Mouse (Mus musculus): ENCODE data around the gene Gm10570. TPM values are rescaled to one million over a fixed set of nuclear protein-coding genes. Genes with fewer than 3 reads are reported as not detected.

Gm10570 gene
- polyA plus RNA-seq, 1 experiment from 2014 or later, result 0.63 TPM

- no peak overlapping the region for H3K9ac ChIP-seq (ENCODE audit: low read length)
- no peaks in the 10 kb centered on the region for H3K27me3 ChIP-seq (replicated peaks; ENCODE audit: control insufficient read depth, insufficient read depth, low read length)
- no peak overlapping the region for H3K4me2 ChIP-seq (ENCODE audit: low read length)
- no peaks in the 10 kb centered on the region for H3K4me1 ChIP-seq (ENCODE audit: control insufficient read depth, insufficient read depth, low read length)
- H3K9me3 ChIP-seq (replicated peaks; ENCODE audit: control insufficient read depth, low read length), result no peaks in the 10 kb centered on the region
- DNase-seq (ENCODE audit: low spot score) (peak; percentile 62), ATAC-seq (peak; percentile 44; the same call in 1 of the 2 replicates)
- 21% methylated on average over 13 of the region's 13 CpGs for WGBS
- H3K4me3 ChIP-seq (ENCODE audit: low read depth, low read length), result no peak overlapping the region
- H3K36me3 ChIP-seq (ENCODE audit: control insufficient read depth, insufficient read depth, low read length), result no peaks in the 10 kb centered on the region
- H3K27ac ChIP-seq (ENCODE audit: low read depth, low read length), result no peak overlapping the region
These were observed 11.3 kb downstream of the Gm10570 start for GRCm38 (mm10) chr4:130297123-130297529.

GRCm38 (mm10) chr4:130296243-130296965 lies 12.1 kb downstream of the Gm10570 start:
- no peak for ATAC-seq
- Histone ChIP-seq H3K27ac (ENCODE audit: low read depth, low read length) (no peak overlapping the region), H3K4me1 (ENCODE audit: control insufficient read depth, insufficient read depth, low read length) (no peaks in the 10 kb centered on the region), H3K4me2 (ENCODE audit: low read length) (no peak overlapping the region), H3K4me3 (ENCODE audit: low read depth, low read length) (no peak overlapping the region), H3K9ac (ENCODE audit: low read length) (no peak overlapping the region), H3K27me3 (replicated peaks; ENCODE audit: control insufficient read depth, insufficient read depth, low read length) (no peaks in the 10 kb centered on the region), H3K9me3 (replicated peaks; ENCODE audit: control insufficient read depth, low read length) (no peaks in the 10 kb centered on the region), H3K36me3 (ENCODE audit: control insufficient read depth, insufficient read depth, low read length) (no peaks in the 10 kb centered on the region)
- no peak for DNase-seq (ENCODE audit: low spot score)
- 87% methylated on average over 13 of the region's 13 CpGs for WGBS

GRCm38 (mm10) chr4:130295047-130295745 lies 13.3 kb downstream of the Gm10570 start:
- no peaks in the 10 kb centered on the region for H3K9me3 ChIP-seq (replicated peaks; ENCODE audit: control insufficient read depth, low read length)
- DNase-seq (ENCODE audit: low spot score) (no peak), ATAC-seq (no peak)
- H3K27me3 ChIP-seq (replicated peaks; ENCODE audit: control insufficient read depth, insufficient read depth, low read length), result no peaks in the 10 kb centered on the region
- 52% methylated on average over 23 of the region's 23 CpGs for WGBS
- H3K4me1 ChIP-seq (ENCODE audit: control insufficient read depth, insufficient read depth, low read length), result no peaks in the 10 kb centered on the region
- H3K9ac ChIP-seq (ENCODE audit: low read length), result no peak overlapping the region
- no peak overlapping the region for H3K4me3 ChIP-seq (ENCODE audit: low read depth, low read length)
- H3K27ac ChIP-seq (ENCODE audit: low read depth, low read length), result no peak overlapping the region
- no peak overlapping the region for H3K4me2 ChIP-seq (ENCODE audit: low read length)
- no peaks in the 10 kb centered on the region for H3K36me3 ChIP-seq (ENCODE audit: control insufficient read depth, insufficient read depth, low read length)

- Histone ChIP-seq H3K9ac (ENCODE audit: low read length) (no peak overlapping the region), H3K4me1 (ENCODE audit: control insufficient read depth, insufficient read depth, low read length) (no peaks in the 10 kb centered on the region), H3K9me3 (replicated peaks; ENCODE audit: control insufficient read depth, low read length) (no peaks in the 10 kb centered on the region), H3K36me3 (ENCODE audit: control insufficient read depth, insufficient read depth, low read length) (no peaks in the 10 kb centered on the region), H3K27me3 (replicated peaks; ENCODE audit: control insufficient read depth, insufficient read depth, low read length) (no peaks in the 10 kb centered on the region), H3K4me3 (ENCODE audit: low read depth, low read length) (no peak overlapping the region), H3K4me2 (ENCODE audit: low read length) (no peak overlapping the region), H3K27ac (ENCODE audit: low read depth, low read length) (no peak overlapping the region)
- ATAC-seq, result no peak
- 83% methylated on average over 8 of the region's 8 CpGs for WGBS
- DNase-seq (ENCODE audit: low spot score), result no peak
These were observed 14.0 kb downstream of the Gm10570 start for GRCm38 (mm10) chr4:130294513-130294912.

- no peaks in the 10 kb centered on the region for H3K27me3 ChIP-seq (replicated peaks; ENCODE audit: control insufficient read depth, insufficient read depth, low read length)
- H3K9me3 ChIP-seq (replicated peaks; ENCODE audit: control insufficient read depth, low read length), result no peaks in the 10 kb centered on the region
- DNase-seq (ENCODE audit: low spot score) (peak; percentile 86), ATAC-seq (peak; percentile 58; the same call in 1 of the 2 replicates)
- H3K4me1 ChIP-seq (ENCODE audit: control insufficient read depth, insufficient read depth, low read length), result no peaks in the 10 kb centered on the region
- no peak overlapping the region for H3K4me2 ChIP-seq (ENCODE audit: low read length)
- no peak overlapping the region for H3K27ac ChIP-seq (ENCODE audit: low read depth, low read length)
- no peaks in the 10 kb centered on the region for H3K36me3 ChIP-seq (ENCODE audit: control insufficient read depth, insufficient read depth, low read length)
- no peak overlapping the region for H3K9ac ChIP-seq (ENCODE audit: low read length)
- H3K4me3 ChIP-seq (ENCODE audit: low read depth, low read length), result no peak overlapping the region
- WGBS, result 3% methylated on average over 4 of the region's 4 CpGs
These were observed 16.2 kb downstream of the Gm10570 start for GRCm38 (mm10) chr4:130292271-130292670.

- no peaks in the 10 kb centered on the region for H3K9me3 ChIP-seq (replicated peaks; ENCODE audit: control insufficient read depth, low read length)
These were observed 18.6 kb downstream of the Gm10570 start for GRCm38 (mm10) chr4:130289824-130290223.

GRCm38 (mm10) chr4:130286531-130286930 lies 21.9 kb downstream of the Gm10570 start:
- WGBS, result 62% methylated on average over 3 of the region's 3 CpGs
- ATAC-seq (no peak), DNase-seq (ENCODE audit: low spot score) (no peak)
- Histone ChIP-seq H3K4me2 (ENCODE audit: low read length) (no peak overlapping the region), H3K4me1 (ENCODE audit: control insufficient read depth, insufficient read depth, low read length) (no peaks in the 10 kb centered on the region), H3K9ac (ENCODE audit: low read length) (no peak overlapping the region), H3K36me3 (ENCODE audit: control insufficient read depth, insufficient read depth, low read length) (no peaks in the 10 kb centered on the region), H3K4me3 (ENCODE audit: low read depth, low read length) (no peak overlapping the region), H3K9me3 (replicated peaks; ENCODE audit: control insufficient read depth, low read length) (no peaks in the 10 kb centered on the region), H3K27me3 (replicated peaks; ENCODE audit: control insufficient read depth, insufficient read depth, low read length) (no peaks in the 10 kb centered on the region), H3K27ac (ENCODE audit: low read depth, low read length) (no peak overlapping the region)

More at GRCm38 (mm10) chr4:130289824-130290223, 18.6 kb downstream of the Gm10570 start:
- DNase-seq (ENCODE audit: low spot score) (no peak), ATAC-seq (no peak)
- WGBS, result 76% methylated on average over 3 of the region's 3 CpGs
- no peak overlapping the region for H3K9ac ChIP-seq (ENCODE audit: low read length)
- H3K36me3 ChIP-seq (ENCODE audit: control insufficient read depth, insufficient read depth, low read length), result no peaks in the 10 kb centered on the region
- H3K27ac ChIP-seq (ENCODE audit: low read depth, low read length), result no peak overlapping the region
- no peaks in the 10 kb centered on the region for H3K27me3 ChIP-seq (replicated peaks; ENCODE audit: control insufficient read depth, insufficient read depth, low read length)
- no peaks in the 10 kb centered on the region for H3K4me1 ChIP-seq (ENCODE audit: control insufficient read depth, insufficient read depth, low read length)
- H3K4me2 ChIP-seq (ENCODE audit: low read length), result no peak overlapping the region
- H3K4me3 ChIP-seq (ENCODE audit: low read depth, low read length), result no peak overlapping the region

GRCm38 (mm10) chr4:130283826-130284225 lies 24.6 kb downstream of the Gm10570 start:
- no peak for DNase-seq (ENCODE audit: low spot score)
- no peak overlapping the region for H3K4me3 ChIP-seq (ENCODE audit: low read depth, low read length)
- H3K4me2 ChIP-seq (ENCODE audit: low read length), result no peak overlapping the region
- H3K9ac ChIP-seq (ENCODE audit: low read length), result no peak overlapping the region
- H3K27ac ChIP-seq (ENCODE audit: low read depth, low read length), result no peak overlapping the region
- ATAC-seq, result no peak
- H3K36me3 ChIP-seq (ENCODE audit: control insufficient read depth, insufficient read depth, low read length), result no peaks in the 10 kb centered on the region
- no peaks in the 10 kb centered on the region for H3K9me3 ChIP-seq (replicated peaks; ENCODE audit: control insufficient read depth, low read length)
- WGBS, result 86% methylated on average over 9 of the region's 9 CpGs
- H3K27me3 ChIP-seq (replicated peaks; ENCODE audit: control insufficient read depth, insufficient read depth, low read length), result 0 out of 2 replicates have a peak, but pooled peaks cover 3% of the 10 kb centered on the region
- H3K4me1 ChIP-seq (ENCODE audit: control insufficient read depth, insufficient read depth, low read length), result no peaks in the 10 kb centered on the region

- Histone ChIP-seq H3K27ac (ENCODE audit: low read depth, low read length) (no peak overlapping the region), H3K4me1 (ENCODE audit: control insufficient read depth, insufficient read depth, low read length) (no peaks in the 10 kb centered on the region), H3K36me3 (ENCODE audit: control insufficient read depth, insufficient read depth, low read length) (no peaks in the 10 kb centered on the region), H3K9ac (ENCODE audit: low read length) (no peak overlapping the region), H3K4me2 (ENCODE audit: low read length) (no peak overlapping the region), H3K4me3 (ENCODE audit: low read depth, low read length) (no peak overlapping the region), H3K9me3 (replicated peaks; ENCODE audit: control insufficient read depth, low read length) (no peaks in the 10 kb centered on the region), H3K27me3 (replicated peaks; ENCODE audit: control insufficient read depth, insufficient read depth, low read length) (0 out of 2 replicates have a peak, but pooled peaks cover 3% of the 10 kb centered on the region)
- 79% methylated on average over 5 of the region's 5 CpGs for WGBS
- ATAC-seq, result no peak
- DNase-seq (ENCODE audit: low spot score), result no peak
These were observed 25.6 kb downstream of the Gm10570 start for GRCm38 (mm10) chr4:130282856-130283255.
